Mouse (Mus musculus) spleen, adult 12 weeks (tissue): ENCODE measurements around the gene Txlna.

Experiments used
- DNase-seq: peaks from one replicate; pipeline ENCODE4 v3.0.0; 2022; ENCODE audit warnings: low spot score

The Txlna gene

DNA sequence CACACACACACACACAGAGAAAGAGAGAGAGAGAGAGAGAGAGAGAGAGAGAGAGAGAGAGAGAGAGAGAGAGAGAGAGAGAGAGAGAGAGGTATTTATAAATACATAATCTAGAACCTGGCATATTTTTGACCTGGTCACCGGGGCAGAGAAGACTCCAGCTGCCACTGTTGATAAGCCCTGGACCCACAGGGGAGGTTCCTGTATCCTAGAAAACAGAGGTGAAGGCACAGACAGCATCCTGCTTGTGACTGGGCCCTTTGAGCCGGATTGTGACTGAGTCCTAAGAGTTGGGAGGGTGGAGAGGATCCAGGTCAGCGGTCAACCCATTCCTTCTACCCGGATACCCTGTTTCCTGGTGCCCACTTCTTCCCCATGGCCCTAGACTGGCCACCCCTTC, 52.0 kb downstream of the Txlna start:
- DNase-seq, result no peak

DNA sequence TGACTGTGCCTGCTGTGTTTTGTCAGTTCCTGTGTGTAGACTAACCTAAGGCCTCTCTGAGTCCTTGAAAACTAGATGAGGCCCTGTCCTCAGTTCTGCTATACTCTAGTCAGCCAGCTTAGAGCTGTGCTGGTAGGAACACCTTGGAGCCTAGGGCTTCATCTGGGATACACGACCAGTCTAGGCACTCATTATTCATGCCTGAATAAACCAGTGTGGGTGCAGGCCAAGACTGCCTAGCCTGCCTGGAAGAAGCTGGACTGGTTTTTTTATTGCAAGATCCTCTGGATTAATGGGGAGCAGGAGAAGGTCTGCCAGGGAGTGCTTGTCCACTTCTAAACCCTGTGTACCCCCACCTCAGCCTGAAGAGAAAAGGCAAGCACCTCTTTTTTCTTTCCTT, 53.9 kb downstream of the Txlna start:
- DNase-seq, result no peak

DNA sequence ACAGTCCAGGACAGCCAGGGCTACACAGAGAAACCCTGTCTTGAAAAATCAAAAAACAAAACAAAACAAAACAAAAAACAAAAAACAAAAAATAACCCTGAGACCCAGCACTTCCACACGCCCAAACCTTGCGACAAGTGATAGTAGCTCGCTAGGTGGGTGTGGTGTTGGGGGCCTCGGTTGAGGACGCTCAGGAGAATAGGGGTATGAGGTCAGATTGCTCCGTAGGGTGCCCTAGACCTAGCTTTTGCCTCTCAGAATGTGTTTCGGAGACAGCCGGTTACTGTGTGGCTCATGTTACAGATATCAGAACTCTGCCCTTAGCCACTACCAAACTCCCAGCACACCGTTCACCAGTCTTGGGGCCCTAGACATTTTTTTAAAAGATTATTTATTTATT, 55.1 kb downstream of the Txlna start:
- DNase-seq, result no peak

DNA sequence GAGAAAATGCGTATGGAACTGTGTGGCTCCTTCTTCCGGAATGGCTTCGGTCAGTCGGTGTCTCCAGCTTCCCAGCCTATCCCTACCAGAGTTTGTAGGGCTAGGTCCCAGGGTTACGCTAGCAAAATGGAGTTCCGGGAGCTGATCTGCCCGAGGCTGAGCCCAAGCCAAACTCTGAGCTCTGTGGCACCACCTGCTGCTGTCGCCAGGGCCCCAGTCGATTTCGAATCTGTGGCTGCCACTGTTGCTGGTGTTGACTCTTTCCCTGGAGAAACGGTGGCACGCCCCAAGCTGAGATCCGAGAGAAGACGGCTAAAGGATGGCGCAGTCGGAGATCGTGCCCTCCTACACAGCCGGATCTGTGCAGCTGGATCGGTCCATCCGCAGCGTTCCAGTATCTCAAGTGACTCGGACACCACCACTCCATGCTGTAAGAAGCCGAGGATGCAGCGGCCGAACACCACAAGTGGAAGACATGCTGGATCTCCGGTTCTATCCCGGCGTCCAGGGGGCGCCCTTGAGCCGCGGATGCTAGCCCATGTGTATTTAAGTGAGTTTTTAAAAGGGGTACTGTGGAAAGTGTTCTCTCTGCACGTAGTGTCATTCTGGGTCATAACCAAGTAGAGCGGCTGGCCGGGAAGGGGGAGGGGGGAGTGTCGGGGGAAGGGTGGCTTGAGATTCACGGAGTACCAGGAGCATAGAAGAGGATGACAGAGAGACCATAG, 55.8 kb downstream of the Txlna start:
- DNase-seq, result peak; percentile 72

DNA sequence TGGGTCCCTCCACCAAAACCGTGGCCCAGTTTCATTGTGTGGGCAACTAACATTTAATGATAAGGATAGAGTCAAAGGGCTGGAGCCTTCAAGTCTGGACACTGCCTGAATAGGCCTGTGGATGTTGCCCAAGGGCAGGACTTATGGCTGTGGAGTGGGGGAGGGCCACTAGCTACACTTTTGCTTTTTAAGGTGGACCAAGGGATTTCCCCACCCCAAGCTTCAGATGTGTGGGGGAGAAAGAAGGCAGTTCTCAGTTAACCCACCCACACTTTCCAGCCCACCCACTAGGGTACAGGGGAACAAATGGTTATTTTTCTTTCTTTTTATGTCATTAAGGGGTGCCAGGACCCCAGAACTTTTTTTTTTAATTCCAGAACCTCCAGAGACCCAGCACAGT, 56.5 kb downstream of the Txlna start:
- DNase-seq, result no peak

DNA sequence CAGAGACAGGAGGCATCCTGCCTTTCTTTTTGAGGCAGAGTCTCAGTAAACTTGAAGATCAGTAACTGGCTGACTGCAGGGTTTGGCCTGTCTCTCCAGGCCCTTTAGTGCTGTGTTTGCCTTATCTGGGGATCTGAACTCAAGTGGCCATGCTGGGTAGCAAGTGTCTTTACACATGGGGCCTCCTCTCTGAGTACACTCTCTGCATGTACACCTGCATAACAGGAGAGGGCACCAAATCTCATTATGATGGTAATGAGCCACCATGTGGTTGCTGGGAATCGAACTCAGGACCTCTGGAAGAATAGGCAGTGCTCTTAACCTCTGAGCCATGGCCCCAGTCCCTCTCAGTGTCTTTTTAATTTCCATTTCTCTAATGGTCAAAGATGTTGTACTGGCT, 58.6 kb downstream of the Txlna start:
- DNase-seq, result no peak

DNA sequence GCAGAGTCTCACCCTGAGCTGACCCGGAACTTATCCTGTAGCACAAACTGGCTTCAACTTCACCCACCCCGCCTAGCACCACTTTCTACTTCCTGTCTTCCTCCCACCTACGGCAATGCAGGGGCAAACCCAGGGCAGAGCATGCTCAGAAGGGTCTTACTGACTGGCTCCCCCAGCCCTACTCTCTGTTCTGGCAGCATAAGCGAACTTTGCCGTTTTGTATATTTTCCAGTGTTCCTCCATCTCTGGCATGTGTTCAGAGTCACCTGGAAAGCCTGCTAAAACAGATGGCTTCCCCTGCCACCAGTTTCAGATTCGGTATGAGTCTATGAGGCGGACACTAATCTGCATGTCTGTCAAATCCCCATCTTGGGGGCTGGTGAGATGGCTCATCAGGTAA, 60.5 kb downstream of the Txlna start:
- DNase-seq, result no peak

DNA sequence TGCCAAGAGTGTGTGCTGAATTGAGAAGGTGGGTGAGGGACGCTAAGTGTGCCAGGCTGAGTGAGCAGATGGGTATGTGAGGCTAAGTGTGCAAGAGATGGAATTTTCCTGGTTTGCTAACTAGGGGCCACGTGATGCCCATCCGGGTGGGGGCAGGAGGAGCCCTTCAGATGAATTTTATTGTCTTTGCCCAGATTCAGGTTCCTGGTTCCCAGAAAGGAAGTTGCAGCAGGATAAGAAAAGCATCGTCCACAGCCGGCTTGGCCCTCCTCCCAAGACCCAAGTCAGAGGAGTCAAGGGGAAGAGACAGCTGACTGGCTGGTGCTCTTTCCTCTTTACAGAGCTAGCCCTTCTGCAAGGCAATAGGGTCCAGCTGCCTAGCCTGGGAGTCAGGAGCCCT, 62.4 kb downstream of the Txlna start, which contains the start of gene Fam167b:
Gene Fam167b (minus strand): TSS at position 84 of the 400 bp plus-strand sequence.
- DNase-seq, result no peak

DNA sequence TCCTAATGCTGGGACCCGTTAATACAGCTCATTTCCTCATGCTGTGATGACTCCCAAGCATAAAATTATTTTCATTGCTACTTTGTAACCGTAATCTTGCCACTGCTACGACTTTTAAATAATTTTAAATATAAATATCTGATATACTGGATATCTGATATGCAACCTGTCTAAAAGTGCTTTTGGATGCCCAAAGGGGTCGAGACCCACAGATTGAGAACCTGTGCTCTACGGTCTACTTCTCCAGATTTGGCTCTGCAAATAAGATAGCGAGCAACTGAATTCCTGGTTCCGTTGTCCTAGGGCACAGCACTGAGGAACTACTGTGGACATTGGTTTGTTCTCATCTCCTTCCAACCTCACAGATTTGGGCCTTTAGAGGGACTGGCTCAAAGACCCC, 63.2 kb downstream of the Txlna start:
- no peak for DNase-seq

DNA sequence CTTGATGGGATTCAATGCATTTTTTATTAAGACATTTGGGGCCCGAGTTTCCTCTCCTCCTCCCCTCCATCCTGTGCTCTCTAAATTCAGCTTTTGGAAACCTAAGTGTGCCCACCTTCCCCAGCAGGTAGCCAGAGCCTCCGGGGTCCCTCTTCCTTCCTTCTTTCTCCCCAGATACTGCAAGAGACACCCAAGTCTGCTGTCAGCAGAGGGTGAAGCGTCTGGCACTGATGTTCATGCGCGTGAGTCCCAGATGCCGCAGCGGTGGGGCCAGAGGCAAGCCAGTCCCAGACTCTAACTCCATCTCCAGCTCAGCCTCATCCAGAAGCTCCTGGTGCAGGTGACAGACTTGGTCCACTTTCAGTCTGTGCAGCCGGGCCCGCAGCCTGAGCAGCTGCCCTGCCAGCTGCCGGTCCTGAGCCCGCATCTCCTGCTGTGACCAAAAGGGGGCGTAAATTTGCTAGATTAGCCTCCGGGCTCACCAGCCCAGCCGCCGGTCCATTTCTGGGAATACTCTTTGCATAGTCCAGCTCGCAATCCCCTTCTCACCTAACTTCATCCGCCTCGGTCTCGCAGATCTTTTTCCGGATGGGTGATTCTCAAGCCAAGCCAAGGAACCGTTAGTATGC, 63.9 kb downstream of the Txlna start:
- peak; percentile 45 for DNase-seq
